Mouse (Mus musculus) ES-E14 (cell line): ENCODE measurements at regions not wholly inside any gene's neighbourhood (a gene's known extent, or its start where the extent isn't known, plus 50 kb on each side); places are given as distances from the start of the nearest gene placed in this dataset.

ENCODE experiments used
- DNase-seq: peaks from one replicate; pipeline ENCODE4 v3.0.0-alpha.2; 2013; ENCODE audit warnings: low read depth, low spot score
- H3K27ac ChIP-seq: 2 replicates; pipeline ENCODE4 v1.5.1; 2012; ENCODE audit warnings: low read depth, mild to moderate bottlenecking, low read length, moderate library complexity, mixed read lengths; ENCODE audit not compliant: poor library complexity, insufficient read depth, severe bottlenecking
- H3K36me3 ChIP-seq: 2 replicates; pipeline ENCODE4 v1.6.1; 2012; ENCODE audit warnings: mild to moderate bottlenecking, low read length, moderate library complexity, mixed read lengths; ENCODE audit not compliant: control insufficient read depth, poor library complexity, insufficient read depth, severe bottlenecking
- H3K4me1 ChIP-seq, 2 experiments: fragments of 150-350 bp in 1 of 2; sonication (generic) in 1 of 2; 2 replicates each; pipeline ENCODE4 v1.6.1; 2012; ENCODE audit warnings: low read length in 2 of 2, mild to moderate bottlenecking in 1 of 2, mixed read lengths in 1 of 2; ENCODE audit not compliant: control insufficient read depth in 2 of 2, insufficient read depth in 2 of 2, poor library complexity in 1 of 2
- H3K4me3 ChIP-seq, 2 experiments: fragments of 150-350 bp in 1 of 2; sonication (generic) in 1 of 2; 2 replicates each; pipeline ENCODE4 v1.5.1; 2012; ENCODE audit warnings: low read length in 2 of 2, low read depth in 1 of 2, mild to moderate bottlenecking in 1 of 2, mixed read lengths in 1 of 2; ENCODE audit not compliant: insufficient read depth in 1 of 2, poor library complexity in 1 of 2, severe bottlenecking in 1 of 2
- H3K9ac ChIP-seq: 2 replicates; pipeline ENCODE4 v1.6.1; 2012; ENCODE audit warnings: low read depth, mild to moderate bottlenecking, low read length, mixed read lengths; ENCODE audit not compliant: poor library complexity, insufficient read depth, severe bottlenecking
- H3K9me3 ChIP-seq: fragments of 150-350 bp; sonication (generic); 2 replicates; pipeline ENCODE4 v1.6.1; 2012; ENCODE audit warnings: low read depth, mild to moderate bottlenecking, low read length; ENCODE audit not compliant: control insufficient read depth, insufficient read depth
- CHD2 ChIP-seq: IDR thresholded peaks from 2 replicates; pipeline ENCODE4 v1.6.1; 2014; ENCODE audit warnings: mild to moderate bottlenecking, low read depth, low read length, inconsistent platforms
- HCFC1 ChIP-seq: IDR thresholded peaks from 2 replicates; pipeline ENCODE4 v1.6.1; 2012; ENCODE audit warnings: low read length, inconsistent platforms, borderline replicate concordance; ENCODE audit not compliant: insufficient read depth
- MAFK ChIP-seq: IDR thresholded peaks from 2 replicates; pipeline ENCODE4 v1.6.1; 2014; ENCODE audit warnings: mild to moderate bottlenecking, low read depth, low read length, inconsistent platforms; ENCODE audit not compliant: insufficient read depth
- ZC3H11A ChIP-seq: IDR thresholded peaks from 2 replicates; pipeline ENCODE4 v1.6.1; 2012; ENCODE audit warnings: low read depth, mild to moderate bottlenecking, inconsistent platforms, low read length, borderline replicate concordance
- ZNF384 ChIP-seq: IDR thresholded peaks from 2 replicates; pipeline ENCODE4 v1.6.1; 2012; ENCODE audit warnings: low read depth, low read length, inconsistent platforms
- in situ Hi-C, 2 experiments: fragments of 600-800 bp; cut with MboI; formaldehyde crosslinking; loops; one replicate each; pipeline ENCODE4 v1.15.1; 2025; ENCODE audit warnings: low sequenced_read_pairs in 2 of 2, inconsistent platforms in 1 of 2; ENCODE audit not compliant: unreplicated experiment in 2 of 2

DNA sequence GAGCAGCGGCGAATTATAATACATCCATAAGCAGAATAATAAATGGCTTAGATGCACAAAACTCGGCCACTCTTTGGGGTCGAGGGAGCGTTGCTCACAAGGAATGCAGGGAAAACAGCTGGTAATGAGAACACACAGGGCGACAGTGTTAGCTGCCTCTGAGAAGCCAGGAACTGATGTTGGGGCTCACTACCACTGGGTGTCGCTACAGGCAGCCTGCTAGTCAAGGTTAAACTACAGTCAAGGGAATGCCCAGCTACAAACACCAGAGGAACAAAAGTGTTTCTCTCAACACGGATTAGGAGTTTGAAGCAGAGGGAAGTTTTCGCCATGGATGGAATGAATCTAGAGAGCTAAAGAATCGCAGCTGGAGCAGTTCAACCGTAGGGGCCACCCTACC, 175.3 kb downstream of the Gpat3 start:
- TF ChIP-seq CHD2 = no peak
- TF ChIP-seq ZC3H11A = peak; percentile 68; the same call in 1 of the 2 replicates
- no peak for TF ChIP-seq MAFK
- in situ Hi-C loops = no loop called here
- peak; percentile 61 for DNase-seq
- H3K36me3 ChIP-seq = no peaks in the 10 kb centered on the region
- H3K9me3 ChIP-seq = no peaks in the 10 kb centered on the region
- no peak overlapping the region for H3K9ac ChIP-seq
- H3K27ac ChIP-seq = no peak overlapping the region
- no peak overlapping the region for H3K4me3 ChIP-seq
- H3K4me1 ChIP-seq = no peaks in the 10 kb centered on the region

DNA sequence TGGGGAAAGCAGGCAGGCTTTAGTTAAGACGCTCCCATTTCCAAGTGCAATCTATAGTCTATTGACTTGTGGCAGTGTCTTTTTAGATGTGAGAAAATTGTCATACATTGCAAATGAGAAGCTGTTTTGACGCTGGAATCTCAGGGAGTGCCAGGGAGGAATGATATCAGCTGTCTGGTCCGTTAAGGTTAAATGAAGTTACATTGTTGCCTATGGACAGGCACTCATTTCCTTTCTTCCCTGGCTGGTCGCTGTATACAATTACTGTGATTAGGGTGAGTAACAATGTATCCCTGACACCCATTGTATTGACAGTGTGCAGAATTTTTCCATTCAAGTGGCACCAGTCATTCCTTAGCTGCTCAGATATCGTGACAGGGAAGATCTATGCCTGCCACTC, 168.3 kb downstream of the Gpat3 start:
- no peak overlapping the region for H3K9ac ChIP-seq
- H3K4me3 ChIP-seq = no peak overlapping the region
- in situ Hi-C loops = no loop called here
- no peak for DNase-seq
- no peak for TF ChIP-seq HCFC1
- no peak for TF ChIP-seq MAFK
- H3K4me1 ChIP-seq = no peaks in the 10 kb centered on the region
- no peaks in the 10 kb centered on the region for H3K36me3 ChIP-seq
- H3K27ac ChIP-seq = no peak overlapping the region
- no peaks in the 10 kb centered on the region for H3K9me3 ChIP-seq

GRCm38 (mm10) chr5:101005216-101005615, 159.7 kb downstream of the Gpat3 start:
- Histone ChIP-seq H3K27ac (no peak overlapping the region), H3K4me1 (no peaks in the 10 kb centered on the region), H3K4me3 (no peak overlapping the region), H3K9me3 (no peaks in the 10 kb centered on the region), H3K36me3 (no peaks in the 10 kb centered on the region), H3K9ac (no peak overlapping the region)
- DNase-seq = peak; percentile 41
- in situ Hi-C loops = no loop called here
- TF ChIP-seq CHD2 (no peak), MAFK (no peak), ZC3H11A (no peak), ZNF384 (no peak), HCFC1 (no peak)

- no peak for DNase-seq
- Histone ChIP-seq H3K9ac (no peak overlapping the region), H3K27ac (no peak overlapping the region), H3K36me3 (no peaks in the 10 kb centered on the region), H3K9me3 (no peaks in the 10 kb centered on the region), H3K4me1 (no peaks in the 10 kb centered on the region), H3K4me3 (no peak overlapping the region)
- TF ChIP-seq ZC3H11A (no peak), CHD2 (no peak), ZNF384 (no peak), MAFK (no peak), HCFC1 (no peak)
- in situ Hi-C loops = no loop called here
These were observed 154.9 kb downstream of the Gpat3 start for GRCm38 (mm10) chr5:101000436-101000835.

- no peak overlapping the region for H3K27ac ChIP-seq
These were observed 146.9 kb downstream of the Gpat3 start for GRCm38 (mm10) chr5:100992365-100992764.

More at GRCm38 (mm10) chr5:100992365-100992764, 146.9 kb downstream of the Gpat3 start:
- in situ Hi-C loops = no loop called here
- no peaks in the 10 kb centered on the region for H3K36me3 ChIP-seq
- H3K9me3 ChIP-seq = no peaks in the 10 kb centered on the region
- H3K4me3 ChIP-seq = no peak overlapping the region
- TF ChIP-seq MAFK = no peak
- no peak for TF ChIP-seq HCFC1
- no peak for TF ChIP-seq ZC3H11A
- TF ChIP-seq CHD2 = no peak
- no peak for TF ChIP-seq ZNF384
- no peak for DNase-seq
- H3K9ac ChIP-seq = no peak overlapping the region
- H3K4me1 ChIP-seq = no peaks in the 10 kb centered on the region
